Mouse (Mus musculus) stomach, embryonic 16.5 days (tissue): ENCODE measurements around the gene Fbxw5. TPM values are rescaled to one million over a fixed set of nuclear protein-coding genes. Genes with fewer than 3 reads are reported as not detected.

Experiments used
- ATAC-seq: fragments of 200-750 bp; cut with Nextera tagmentation; 2 replicates; pipeline ENCODE4 v1.8.0; 2017; ENCODE audit warnings: moderate number of reproducible peaks, moderate TSS enrichment; ENCODE audit not compliant: insufficient read depth, low FRiP score
- H3K27ac ChIP-seq: fragments of 300-500 bp; sonication (generic); 2 replicates; pipeline ENCODE4 v1.5.1; 2014; ENCODE audit warnings: low read length
- H3K27me3 ChIP-seq: fragments of 300-500 bp; sonication (generic); 2 replicates; pipeline ENCODE4 v1.6.1; 2014; ENCODE audit warnings: low read length, control low read depth, mixed read lengths; ENCODE audit not compliant: control insufficient read depth, insufficient read depth
- H3K36me3 ChIP-seq: fragments of 300-500 bp; sonication (generic); 2 replicates; pipeline ENCODE4 v1.6.1; 2014; ENCODE audit warnings: low read length; ENCODE audit not compliant: control insufficient read depth, insufficient read depth
- H3K4me1 ChIP-seq: fragments of 300-500 bp; sonication (generic); 2 replicates; pipeline ENCODE4 v1.6.1; 2014; ENCODE audit warnings: low read length, control low read depth, mixed read lengths; ENCODE audit not compliant: control insufficient read depth, insufficient read depth
- H3K4me2 ChIP-seq: fragments of 300-500 bp; sonication (generic); 2 replicates; pipeline ENCODE4 v1.6.1; 2014; ENCODE audit warnings: low read depth, low read length, mixed read lengths
- H3K4me3 ChIP-seq: fragments of 300-500 bp; sonication (generic); replicated peaks from 2 replicates; pipeline ENCODE4 v1.5.1; 2014; ENCODE audit warnings: mild to moderate bottlenecking, low read length
- H3K9ac ChIP-seq: fragments of 300-500 bp; sonication (generic); 2 replicates; pipeline ENCODE4 v1.6.1; 2014; ENCODE audit warnings: low read length
- H3K9me3 ChIP-seq: fragments of 300-500 bp; sonication (generic); replicated peaks from 2 replicates; pipeline ENCODE4 v1.6.1; 2016; ENCODE audit warnings: low read length, control low read depth; ENCODE audit not compliant: control insufficient read depth
- WGBS: fragments of 180-500 bp; shearing (Covaris S2); extraction: QIAGEN DNeasy Blood & Tissue Kit; methylation state at CpG from one replicate; pipeline ENCODE4 v1.1.7; 2014; 5-methylcytosine and 5-hydroxymethylcytosine counted together
- polyA plus RNA-seq: library from polyadenylated mRNA; unstranded; fragments of >200 nt; fragmentation: Nextera tagmentation; extraction: Ambion mirVana; gene quantifications from 2 replicates; pipeline ENCODE4 v1.2.1, GENCODE M21; 2015

Gene Fbxw5
- polyA plus RNA-seq, 1 experiment from 2014 or later, result 76.5 TPM

DNA sequence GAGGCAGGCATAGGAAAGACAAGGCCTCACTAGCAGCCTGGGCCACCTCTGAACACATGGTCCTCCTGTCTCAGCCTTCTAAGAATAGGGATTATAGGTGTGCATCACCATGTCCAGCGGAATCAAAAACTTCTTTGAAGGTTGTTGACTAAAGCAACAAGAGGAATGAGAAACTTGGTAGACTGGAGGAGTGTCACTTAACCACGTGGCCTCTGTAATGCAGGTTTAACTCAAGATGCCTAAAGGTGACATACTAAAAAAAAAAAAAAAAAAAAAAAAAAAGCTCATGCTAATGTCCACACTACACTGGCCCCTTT, 34.3 kb downstream of the Fbxw5 start:
- ATAC-seq, result no peak
- no peaks in the 10 kb centered on the region for H3K9me3 ChIP-seq
- H3K4me1 ChIP-seq, result no peaks in the 10 kb centered on the region
- no peak overlapping the region for H3K4me2 ChIP-seq
- H3K27ac ChIP-seq, result no peak overlapping the region
- H3K27me3 ChIP-seq, result no peaks in the 10 kb centered on the region
- 99% methylated on average over 2 of the region's 2 CpGs for WGBS
- no peaks in the 10 kb centered on the region for H3K36me3 ChIP-seq
- H3K4me3 ChIP-seq, result no peak overlapping the region
- H3K9ac ChIP-seq, result no peak overlapping the region

DNA sequence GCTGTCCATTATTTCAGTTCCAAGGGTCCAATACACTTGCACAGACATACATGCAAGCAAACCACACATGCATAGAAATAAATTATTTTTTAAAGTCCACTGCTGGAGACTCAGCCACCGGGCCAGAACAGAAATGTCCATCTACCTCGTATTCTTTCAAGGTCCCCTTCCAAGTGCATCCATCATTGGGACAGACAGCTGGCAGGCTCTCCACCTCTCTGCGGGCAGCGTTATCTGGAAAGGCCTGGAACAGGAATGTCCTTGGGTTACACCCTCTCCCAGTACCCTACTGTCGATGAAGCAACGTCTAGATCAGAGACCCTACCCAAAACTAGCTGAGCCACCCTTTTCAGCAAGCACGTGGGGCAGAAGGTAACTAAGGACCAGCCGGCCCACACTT, 36.0 kb downstream of the Fbxw5 start:
- no peak overlapping the region for H3K9ac ChIP-seq
- no peaks in the 10 kb centered on the region for H3K4me1 ChIP-seq
- H3K27ac ChIP-seq, result no peak overlapping the region
- H3K9me3 ChIP-seq, result no peaks in the 10 kb centered on the region
- H3K4me2 ChIP-seq, result no peak overlapping the region
- no peaks in the 10 kb centered on the region for H3K36me3 ChIP-seq
- no peak overlapping the region for H3K4me3 ChIP-seq
- WGBS, result 72% methylated on average over 8 of the region's 8 CpGs
- no peak for ATAC-seq
- H3K27me3 ChIP-seq, result no peaks in the 10 kb centered on the region

DNA sequence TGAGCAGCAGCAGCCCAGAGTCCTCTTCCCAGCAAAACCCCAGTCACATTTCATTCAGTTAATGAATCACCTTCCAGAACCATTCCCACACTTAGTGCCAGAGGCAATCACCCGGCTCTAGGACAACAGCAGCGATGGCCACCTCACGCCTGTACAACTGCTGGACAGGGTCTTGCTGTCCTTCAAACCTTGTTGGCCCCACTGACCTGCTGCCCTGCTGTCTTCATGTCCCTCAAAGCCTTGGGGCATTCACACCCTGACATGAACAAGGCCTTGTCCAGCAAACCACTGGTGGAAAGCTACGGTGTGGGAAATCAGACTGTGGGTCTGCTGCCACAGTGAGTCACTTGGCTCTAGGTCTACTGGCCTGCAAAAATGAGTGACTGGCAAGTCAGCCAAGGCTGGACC, 40.0 kb downstream of the Fbxw5 start:
- no peak for ATAC-seq
- peaks cover 4% of the 10 kb centered on the region for H3K4me1 ChIP-seq
- no peaks in the 10 kb centered on the region for H3K9me3 ChIP-seq
- no peak overlapping the region for H3K9ac ChIP-seq
- H3K27me3 ChIP-seq, result no peaks in the 10 kb centered on the region
- no peak overlapping the region for H3K4me2 ChIP-seq
- H3K27ac ChIP-seq, result no peak overlapping the region
- WGBS, result 87% methylated on average over 4 of the region's 4 CpGs
- H3K36me3 ChIP-seq, result no peaks in the 10 kb centered on the region
- H3K4me3 ChIP-seq, result no peak overlapping the region

DNA sequence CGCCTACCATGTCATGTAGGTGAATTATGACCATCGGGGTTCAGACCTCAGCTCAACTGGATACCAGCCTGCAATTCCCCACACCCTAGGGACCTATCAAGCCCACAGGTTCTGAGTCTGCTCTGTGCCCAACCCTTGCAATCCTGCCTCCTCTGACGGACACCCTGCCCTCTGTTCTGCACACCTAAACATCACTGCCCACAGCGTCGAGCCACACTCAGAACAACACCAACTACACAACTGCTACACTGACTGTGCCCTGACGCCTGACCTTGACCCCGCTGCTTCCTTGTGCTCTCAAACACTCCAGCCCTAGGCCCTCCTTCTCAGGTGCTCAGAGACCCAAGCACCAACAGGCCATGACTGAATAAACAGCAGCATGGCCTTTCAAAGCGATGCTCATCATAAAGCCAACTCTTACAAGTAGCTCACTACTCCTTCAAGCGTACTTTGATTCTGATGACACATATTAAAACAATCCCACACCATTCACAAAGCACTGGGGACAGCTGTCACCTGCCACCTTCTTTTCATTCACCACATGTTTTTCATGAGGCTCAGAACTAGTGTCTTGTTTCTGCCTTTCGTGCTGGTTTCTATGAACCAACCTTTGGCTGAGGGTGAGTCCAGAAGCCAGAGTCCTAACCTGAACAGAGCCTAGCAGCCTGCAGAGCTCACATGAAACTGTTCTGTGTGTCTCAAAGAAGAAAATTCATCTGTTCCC, 41.3 kb downstream of the Fbxw5 start:
- H3K4me1 ChIP-seq, result peaks cover 11% of the 10 kb centered on the region
- no peak overlapping the region for H3K27ac ChIP-seq
- WGBS, result 73% methylated on average over 10 of the region's 10 CpGs
- H3K4me3 ChIP-seq, result no peak overlapping the region
- H3K9ac ChIP-seq, result no peak overlapping the region
- H3K4me2 ChIP-seq, result no peak overlapping the region
- no peaks in the 10 kb centered on the region for H3K36me3 ChIP-seq
- H3K9me3 ChIP-seq, result no peaks in the 10 kb centered on the region
- no peak for ATAC-seq
- H3K27me3 ChIP-seq, result no peaks in the 10 kb centered on the region

DNA sequence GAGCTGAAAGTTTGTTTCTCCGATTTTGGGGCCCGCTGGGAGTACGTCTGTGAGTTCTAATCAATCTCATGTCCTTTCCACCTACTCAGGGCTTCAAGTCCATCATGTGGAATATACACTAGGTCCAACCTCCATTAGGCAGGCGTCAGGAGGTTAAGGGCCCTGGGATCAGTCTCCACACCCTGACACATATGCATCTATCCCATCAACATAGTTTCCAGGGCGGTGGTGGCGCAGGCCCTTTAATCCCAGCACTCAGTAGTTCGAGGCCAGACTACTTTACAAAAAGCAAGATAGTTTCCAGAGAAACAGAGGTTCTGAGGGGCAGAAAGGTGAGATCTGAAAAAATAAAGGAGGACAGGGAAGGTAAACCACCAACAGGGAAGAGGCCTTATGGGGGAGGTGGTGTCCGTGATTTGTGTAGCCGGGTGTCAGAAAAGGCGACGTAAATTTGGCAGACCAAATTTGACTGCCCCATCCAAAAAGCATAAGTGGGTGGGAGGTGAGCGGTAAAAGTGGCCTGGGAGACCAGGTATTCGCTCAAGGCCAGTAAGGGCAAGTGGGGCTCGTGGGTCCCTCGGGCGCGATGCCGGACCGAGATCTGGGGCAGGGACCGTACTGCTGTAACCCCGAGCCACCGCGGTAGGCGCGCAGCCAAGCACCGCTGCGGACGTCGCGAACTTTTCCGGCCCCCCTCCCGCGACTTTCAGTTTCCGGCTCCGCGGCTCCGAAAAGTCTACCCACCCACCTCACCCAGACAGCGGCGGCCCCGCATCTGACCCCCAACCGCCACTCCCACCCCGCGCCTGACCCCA, 45.7 kb downstream of the Fbxw5 start:
- Histone ChIP-seq H3K27me3 (no peaks in the 10 kb centered on the region), H3K4me3 (peak overlapping the region; percentile 83), H3K27ac (peak overlapping the region; percentile 57), H3K36me3 (no peaks in the 10 kb centered on the region), H3K4me2 (peak overlapping the region; percentile 86), H3K4me1 (peaks cover 14% of the 10 kb centered on the region), H3K9me3 (no peaks in the 10 kb centered on the region), H3K9ac (peak overlapping the region; percentile 85)
- 4% methylated on average over 43 of the region's 43 CpGs for WGBS
- peak; percentile 65 for ATAC-seq

DNA sequence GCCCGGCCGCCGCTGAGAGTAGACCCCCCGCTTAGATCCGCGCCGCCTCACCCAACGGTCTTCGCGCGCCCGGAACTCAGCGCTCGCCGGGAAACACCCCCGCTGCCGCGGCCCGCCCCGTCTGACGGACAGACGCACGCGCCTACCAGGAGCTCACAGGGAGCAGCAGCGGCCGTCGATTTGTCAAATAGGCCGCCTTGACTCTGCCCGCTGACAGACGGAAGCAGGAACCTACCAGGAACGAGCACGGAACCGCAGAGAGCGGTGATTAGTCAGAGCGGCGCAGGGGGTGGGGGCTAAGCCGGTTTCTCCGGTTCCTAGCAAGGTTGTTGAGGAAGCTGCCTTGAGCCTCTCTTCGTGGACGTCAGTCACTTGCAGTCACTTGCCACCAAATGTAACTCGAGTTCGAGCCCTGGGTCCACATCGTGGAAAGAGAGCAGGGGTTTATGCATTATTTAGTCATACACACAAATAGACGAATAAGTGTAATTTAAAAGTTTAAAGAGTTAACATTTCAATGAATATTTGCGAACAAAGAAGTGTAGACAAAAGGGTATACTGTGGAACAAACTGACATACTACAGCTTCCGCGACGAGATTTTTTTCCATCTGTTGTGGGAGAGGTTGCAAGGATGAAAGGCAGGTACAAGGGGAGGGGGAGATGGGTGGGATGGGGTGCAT, 46.4 kb downstream of the Fbxw5 start, which contains the start of gene Traf2:
Gene Traf2, minus strand, starts transcription at position 130 of the 681 bp plus-strand sequence.
- Histone ChIP-seq H3K4me3 (peak within 1 kb of the TSS; percentile 83), H3K9ac (peak within 1 kb of the TSS; percentile 85), H3K9me3 (no peaks in the 10 kb centered on the region), H3K27me3 (no peaks in the 10 kb centered on the region), H3K4me2 (peak within 1 kb of the TSS; percentile 86), H3K4me1 (peaks cover 14% of the 10 kb centered on the region), H3K36me3 (no peaks in the 10 kb centered on the region), H3K27ac (peak within 1 kb of the TSS; percentile 57)
- peak; percentile 100 for ATAC-seq
- WGBS, result 3% methylated on average over 48 of the region's 48 CpGs

DNA sequence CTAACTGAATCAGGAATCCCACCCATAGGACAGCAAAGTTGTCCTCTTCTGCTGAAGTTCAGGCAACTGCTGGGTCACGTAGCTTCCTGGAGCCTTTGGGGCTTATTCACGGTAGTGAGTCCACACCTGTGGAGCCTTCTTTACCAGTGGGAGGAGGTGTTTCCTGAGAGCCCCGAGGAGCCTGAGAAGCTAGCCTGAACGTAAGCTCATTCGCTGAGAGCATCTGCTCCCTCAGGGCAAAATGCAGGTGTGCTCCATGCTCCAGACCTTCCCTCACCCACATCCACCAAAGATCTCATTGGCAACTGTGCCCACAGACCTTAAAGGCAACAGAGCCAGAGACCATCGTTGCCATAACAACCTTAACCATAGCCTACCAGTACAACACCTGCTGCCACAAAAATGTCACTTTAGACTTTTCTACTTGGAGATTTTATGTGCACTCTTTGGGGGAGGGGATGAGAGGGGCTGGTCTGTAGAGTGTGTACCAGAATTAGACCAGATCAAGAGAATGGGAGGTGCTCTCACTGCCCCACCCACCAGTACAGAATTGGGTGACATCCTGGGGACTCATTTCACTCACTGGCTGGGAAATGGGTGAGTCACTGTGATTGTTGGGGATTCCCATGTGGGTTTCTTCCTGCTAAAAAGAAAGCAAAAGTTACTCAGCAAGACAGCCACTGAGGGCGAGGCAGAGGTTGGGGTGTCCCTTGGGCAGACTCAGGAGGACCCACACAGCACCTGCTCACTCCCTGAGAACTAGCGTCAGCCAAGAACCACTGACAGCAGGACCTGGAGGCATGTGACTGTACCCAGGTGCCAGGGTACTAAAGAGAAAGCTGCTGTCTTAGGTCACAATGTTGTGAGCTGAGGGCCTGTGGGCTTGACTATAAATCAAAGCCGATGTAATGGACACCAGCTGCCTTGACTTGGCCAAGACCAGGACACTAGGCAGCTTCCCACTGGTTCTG, 48.8 kb downstream of the Fbxw5 start:
- Histone ChIP-seq H3K36me3 (no peaks in the 10 kb centered on the region), H3K4me3 (no peak overlapping the region), H3K27me3 (no peaks in the 10 kb centered on the region), H3K9me3 (no peaks in the 10 kb centered on the region), H3K4me2 (no peak overlapping the region), H3K9ac (no peak overlapping the region), H3K27ac (no peak overlapping the region), H3K4me1 (peaks cover 14% of the 10 kb centered on the region)
- ATAC-seq, result no peak
- 68% methylated on average over 9 of the region's 9 CpGs for WGBS

DNA sequence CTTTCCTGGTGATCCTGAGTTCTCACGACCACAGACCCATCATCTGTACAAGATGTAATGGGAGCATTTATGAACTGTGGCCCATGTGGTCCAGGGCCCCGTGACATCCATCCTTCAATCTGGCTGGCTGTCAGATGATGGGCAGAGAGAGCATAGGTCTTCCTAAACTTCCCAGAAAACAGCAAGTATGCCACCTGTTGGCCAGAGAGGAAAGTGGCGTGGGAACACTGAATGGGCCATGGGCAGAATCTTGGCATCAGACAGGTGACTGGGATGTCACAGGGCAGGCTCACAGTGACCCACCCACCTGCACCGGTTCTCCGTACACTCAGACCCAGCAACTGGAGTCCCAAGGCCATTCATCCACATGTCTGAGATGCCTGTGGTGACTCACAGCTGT, 50.6 kb downstream of the Fbxw5 start:
- no peak overlapping the region for H3K4me2 ChIP-seq
- WGBS, result 29% methylated on average over 5 of the region's 5 CpGs
- peaks cover 4% of the 10 kb centered on the region for H3K4me1 ChIP-seq
- H3K9me3 ChIP-seq, result no peaks in the 10 kb centered on the region
- H3K9ac ChIP-seq, result no peak overlapping the region
- no peak overlapping the region for H3K27ac ChIP-seq
- ATAC-seq, result no peak
- no peak overlapping the region for H3K4me3 ChIP-seq
- no peaks in the 10 kb centered on the region for H3K27me3 ChIP-seq
- H3K36me3 ChIP-seq, result no peaks in the 10 kb centered on the region
